Mouse (Mus musculus): ENCODE data around the gene Vmn1r49. TPM values are rescaled to one million over a fixed set of nuclear protein-coding genes. Genes with fewer than 3 reads are reported as not detected.
"Not testable (repeated sequence)": the region's sequence is repeated elsewhere in the genome, so short reads cannot be mapped to it uniquely, and the experiment has no call there.

The Vmn1r49 gene
- polyA plus RNA-seq (2015; fragmentation: Nextera tagmentation; extraction: Ambion mirVana), result not detected in 2 replicates

- no peaks in the 10 kb centered on the region for H3K9me3 ChIP-seq
- no peak for ATAC-seq (ENCODE audit: low FRiP score, low read depth)
- no peak within 1 kb of the TSS for H3K4me2 ChIP-seq
- H3K4me3 ChIP-seq, result no peak within 1 kb of the TSS
- H3K27me3 ChIP-seq, result no peaks in the 10 kb centered on the region
- no peaks in the 10 kb centered on the region for H3K36me3 ChIP-seq
- WGBS, result 85% methylated on average over 4 of the region's 4 CpGs
- no peaks in the 10 kb centered on the region for H3K4me1 ChIP-seq (replicated peaks)
- no peak within 1 kb of the TSS for H3K27ac ChIP-seq (replicated peaks)
- H3K9ac ChIP-seq, result no peak within 1 kb of the TSS
Measured at GRCm38 (mm10) chr6:90078406-90078805, at the start of gene Vmn1r49. TSS of gene Vmn1r49 (minus strand) at chr6:90078506.

- not testable (repeated sequence) for H3K36me3 ChIP-seq; H3K9ac ChIP-seq; H3K4me2 ChIP-seq; H3K4me1 ChIP-seq (replicated peaks); H3K27me3 ChIP-seq; H3K27ac ChIP-seq (replicated peaks); H3K4me3 ChIP-seq; ATAC-seq (ENCODE audit: low FRiP score, low read depth); H3K9me3 ChIP-seq
- 96% methylated on average over 1 of the region's 1 CpGs for WGBS
Measured at GRCm38 (mm10) chr6:90122296-90122695, 44.0 kb upstream of the Vmn1r49 start, which contains the start of gene Vmn1r51. TSS of gene Vmn1r51 (plus strand) at chr6:90122596.

- no peak within 1 kb of the TSS for H3K4me3 ChIP-seq
- no peaks in the 10 kb centered on the region for H3K36me3 ChIP-seq
- WGBS, result 62% methylated on average over 2 of the region's 2 CpGs
- no peak within 1 kb of the TSS for H3K4me2 ChIP-seq
- H3K27ac ChIP-seq (replicated peaks), result no peak within 1 kb of the TSS
- H3K27me3 ChIP-seq, result no peaks in the 10 kb centered on the region
- ATAC-seq (ENCODE audit: low FRiP score, low read depth), result no peak
- H3K9me3 ChIP-seq, result no peaks in the 10 kb centered on the region
- no peaks in the 10 kb centered on the region for H3K4me1 ChIP-seq (replicated peaks)
- H3K9ac ChIP-seq, result no peak within 1 kb of the TSS
Measured at GRCm38 (mm10) chr6:90101130-90101529, 22.8 kb upstream of the Vmn1r49 start, which contains the start of gene Vmn1r50. TSS of gene Vmn1r50 (plus strand) at chr6:90101430.

- H3K4me1 ChIP-seq (replicated peaks), result no peaks in the 10 kb centered on the region
- H3K9me3 ChIP-seq, result no peaks in the 10 kb centered on the region
- H3K9ac ChIP-seq, result no peak overlapping the region
- no peaks in the 10 kb centered on the region for H3K36me3 ChIP-seq
- no peaks in the 10 kb centered on the region for H3K27me3 ChIP-seq
- WGBS, result 90% methylated on average over 2 of the region's 2 CpGs
- no peak for ATAC-seq (ENCODE audit: low FRiP score, low read depth)
- no peak overlapping the region for H3K4me3 ChIP-seq
- H3K4me2 ChIP-seq, result no peak overlapping the region
- H3K27ac ChIP-seq (replicated peaks), result no peak overlapping the region
Measured at GRCm38 (mm10) chr6:90100566-90100965, 22.3 kb upstream of the Vmn1r49 start.

- not testable (repeated sequence) for ATAC-seq (ENCODE audit: low FRiP score, low read depth); H3K4me2 ChIP-seq; H3K27ac ChIP-seq (replicated peaks); H3K36me3 ChIP-seq; H3K4me1 ChIP-seq (replicated peaks); H3K9me3 ChIP-seq; H3K27me3 ChIP-seq; H3K4me3 ChIP-seq; H3K9ac ChIP-seq
- no CpG with 5 or more reads among the region's 2 CpGs for WGBS
Measured at GRCm38 (mm10) chr6:90036741-90037140, 41.6 kb downstream of the Vmn1r49 start, which contains the start of gene Vmn1r48. TSS of gene Vmn1r48 (minus strand) at chr6:90036841.

Other genes with a start within 250 kb of the Vmn1r49 start
- gene Vmn1r42, start 202.1 kb downstream of the Vmn1r49 start, polyA plus RNA-seq (2015; fragmentation: Nextera tagmentation; extraction: Ambion mirVana), result not detected in 2 replicates
- gene Vmn1r43, start 202.1 kb downstream of the Vmn1r49 start, polyA plus RNA-seq (2015; fragmentation: Nextera tagmentation; extraction: Ambion mirVana), result not detected in 2 replicates
- gene Vmn1r44, start 194.8 kb downstream of the Vmn1r49 start, polyA plus RNA-seq (2015; fragmentation: Nextera tagmentation; extraction: Ambion mirVana), result not detected in 2 replicates
- gene Vmn1r45, start 137.9 kb downstream of the Vmn1r49 start, polyA plus RNA-seq (2015; fragmentation: Nextera tagmentation; extraction: Ambion mirVana), result not detected in 2 replicates
- not detected in 2 replicates for gene Vmn1r46, start 109.2 kb downstream of the Vmn1r49 start, polyA plus RNA-seq (2015; fragmentation: Nextera tagmentation; extraction: Ambion mirVana)
- not detected in 2 replicates for gene Vmn1r47, start 62.4 kb downstream of the Vmn1r49 start, polyA plus RNA-seq (2015; fragmentation: Nextera tagmentation; extraction: Ambion mirVana)
- gene Vmn1r48, start 41.7 kb downstream of the Vmn1r49 start, polyA plus RNA-seq (2015; fragmentation: Nextera tagmentation; extraction: Ambion mirVana), result not detected in 2 replicates
- not detected in 2 replicates for gene Vmn1r50, start 22.9 kb upstream of the Vmn1r49 start, polyA plus RNA-seq (2015; fragmentation: Nextera tagmentation; extraction: Ambion mirVana)
- gene Vmn1r51, start 44.1 kb upstream of the Vmn1r49 start, polyA plus RNA-seq (2015; fragmentation: Nextera tagmentation; extraction: Ambion mirVana), result 0.05 TPM in 2 replicates
- not detected in 2 replicates for gene Vmn1r52, start 96.3 kb upstream of the Vmn1r49 start, polyA plus RNA-seq (2015; fragmentation: Nextera tagmentation; extraction: Ambion mirVana)
- not detected in 2 replicates for gene V1ra8, start 124.3 kb upstream of the Vmn1r49 start, polyA plus RNA-seq (2015; fragmentation: Nextera tagmentation; extraction: Ambion mirVana)
- not detected in 2 replicates for gene Vmn1r53, start 145.9 kb upstream of the Vmn1r49 start, polyA plus RNA-seq (2015; fragmentation: Nextera tagmentation; extraction: Ambion mirVana)
- gene Vmn1r54, start 167.8 kb upstream of the Vmn1r49 start, polyA plus RNA-seq (2015; fragmentation: Nextera tagmentation; extraction: Ambion mirVana), result not detected in 2 replicates
- gene BC048671, start 222.7 kb upstream of the Vmn1r49 start, polyA plus RNA-seq (2015; fragmentation: Nextera tagmentation; extraction: Ambion mirVana), result not detected in 2 replicates
- 0.12 TPM in 1 of 2 replicates, not detected in the other for gene Chst13, start 246.7 kb upstream of the Vmn1r49 start, polyA plus RNA-seq (2015; fragmentation: Nextera tagmentation; extraction: Ambion mirVana)